Mouse (Mus musculus) kidney, postnatal 0 days (tissue): ENCODE measurements around the gene Mthfd1. TPM values are rescaled to one million over a fixed set of nuclear protein-coding genes. Genes with fewer than 3 reads are reported as not detected.

Experiments
- ATAC-seq: fragments of 200-750 bp; cut with Nextera tagmentation; replicated peaks from 2 replicates; pipeline ENCODE4 v1.8.0; 2017; ENCODE audit warnings: low read depth, moderate number of reproducible peaks, moderate TSS enrichment, moderate library complexity; ENCODE audit not compliant: low FRiP score
- DNase-seq: peaks from one replicate; pipeline ENCODE4 v3.0.0-alpha.2; 2016; ENCODE audit warnings: low spot score
- H3K27ac ChIP-seq: fragments of 300-500 bp; sonication (generic); 2 replicates; pipeline ENCODE4 v1.5.1; 2014; ENCODE audit warnings: mild to moderate bottlenecking
- H3K27me3 ChIP-seq: fragments of 300-500 bp; sonication (generic); 2 replicates; pipeline ENCODE4 v1.6.1; 2014; ENCODE audit warnings: low read length, mixed read lengths; ENCODE audit not compliant: insufficient read depth
- H3K36me3 ChIP-seq: fragments of 300-500 bp; sonication (generic); 2 replicates; pipeline ENCODE4 v1.6.1; 2014; ENCODE audit warnings: low read length, mixed read lengths; ENCODE audit not compliant: insufficient read depth
- H3K4me1 ChIP-seq: fragments of 300-500 bp; sonication (generic); replicated peaks from 2 replicates; pipeline ENCODE4 v1.6.1; 2014; ENCODE audit warnings: antibody characterized with exemption, low read length, mixed read lengths; ENCODE audit not compliant: insufficient read depth
- H3K4me2 ChIP-seq: fragments of 300-500 bp; sonication (generic); 2 replicates; pipeline ENCODE4 v1.6.1; 2014; ENCODE audit warnings: mild to moderate bottlenecking, low read length, moderate library complexity, mixed read lengths
- H3K4me3 ChIP-seq: fragments of 300-500 bp; sonication (generic); replicated peaks from 2 replicates; pipeline ENCODE4 v1.5.1; 2014; ENCODE audit warnings: low read depth, low read length
- H3K9ac ChIP-seq: fragments of 300-500 bp; sonication (generic); 2 replicates; pipeline ENCODE4 v1.6.1; 2014; ENCODE audit warnings: low read depth, low read length
- H3K9me3 ChIP-seq: fragments of 300-500 bp; sonication (generic); replicated peaks from 2 replicates; pipeline ENCODE4 v1.6.1; 2016; ENCODE audit warnings: low read length, inconsistent platforms, mixed read lengths
- CTCF ChIP-seq: IDR thresholded peaks from 2 replicates; pipeline ENCODE4 v1.5.1; 2016; ENCODE audit warnings: antibody characterized with exemption, low read depth, mild to moderate bottlenecking, moderate library complexity
- WGBS: fragments of 180-500 bp; shearing (Covaris S2); extraction: QIAGEN DNeasy Blood & Tissue Kit; methylation state at CpG from one replicate; pipeline ENCODE4 v1.1.7; 2014; 5-methylcytosine and 5-hydroxymethylcytosine counted together
- polyA plus RNA-seq: library from polyadenylated mRNA; unstranded; fragments of >200 nt; fragmentation: Nextera tagmentation; extraction: Ambion mirVana; gene quantifications from 2 replicates; pipeline ENCODE4 v1.2.1, GENCODE M21; 2015

Gene Mthfd1
- polyA plus RNA-seq, 1 experiment from 2014 or later, result 94.0 TPM

DNA sequence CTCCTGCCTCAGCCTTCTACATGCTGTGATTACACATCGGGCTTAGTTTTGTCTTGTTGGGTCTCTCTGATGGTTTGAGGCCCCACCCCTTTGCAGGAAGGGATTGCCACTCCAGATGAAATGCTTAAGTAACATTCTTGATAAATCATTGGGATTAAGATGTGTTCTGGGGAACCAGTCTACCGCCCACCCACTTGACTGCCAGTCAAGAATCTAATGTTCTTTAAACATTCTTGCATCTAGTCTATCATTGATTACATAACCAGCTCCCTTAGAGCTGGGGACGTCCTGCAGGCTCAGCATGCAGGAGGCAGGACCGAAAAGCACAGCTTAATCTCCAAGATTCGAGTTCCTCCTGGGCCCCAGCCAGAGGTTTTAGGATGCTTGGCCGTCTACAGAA, 23.1 kb downstream of the Mthfd1 start:
- WGBS, result 77% methylated on average over 6 of the region's 6 CpGs
- no peak for DNase-seq
- Histone ChIP-seq H3K4me2 (no peak overlapping the region), H3K4me1 (no peaks in the 10 kb centered on the region), H3K9ac (no peak overlapping the region), H3K27me3 (no peaks in the 10 kb centered on the region), H3K4me3 (no peak overlapping the region), H3K36me3 (peaks cover 12% of the 10 kb centered on the region), H3K9me3 (no peaks in the 10 kb centered on the region), H3K27ac (no peak overlapping the region)
- no peak for TF ChIP-seq CTCF
- no peak for ATAC-seq

DNA sequence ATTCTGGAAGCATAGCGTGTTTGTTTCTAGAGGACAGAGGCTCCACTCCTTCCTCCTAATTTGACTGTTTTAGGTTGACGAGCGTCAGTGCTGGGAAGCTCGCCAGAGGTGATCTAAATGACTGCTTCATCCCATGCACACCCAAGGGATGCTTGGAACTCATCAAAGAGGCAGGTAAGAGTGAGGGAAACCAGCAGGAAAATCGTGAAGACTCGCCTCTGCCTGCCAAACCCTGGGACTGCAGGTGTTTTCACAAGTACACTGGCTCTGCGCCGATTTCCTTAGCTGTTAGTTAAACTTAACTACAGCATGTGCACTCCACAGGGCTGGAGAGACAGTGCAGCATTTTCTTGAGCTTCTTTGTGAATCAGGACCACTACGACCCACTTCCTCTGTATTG, 25.5 kb downstream of the Mthfd1 start:
- ATAC-seq (no peak), DNase-seq (no peak)
- H3K9me3 ChIP-seq, result no peaks in the 10 kb centered on the region
- TF ChIP-seq CTCF, result no peak
- H3K4me3 ChIP-seq, result no peak overlapping the region
- no peaks in the 10 kb centered on the region for H3K27me3 ChIP-seq
- no peak overlapping the region for H3K27ac ChIP-seq
- 85% methylated on average over 9 of the region's 9 CpGs for WGBS
- no peak overlapping the region for H3K9ac ChIP-seq
- H3K4me2 ChIP-seq, result no peak overlapping the region
- no peaks in the 10 kb centered on the region for H3K4me1 ChIP-seq
- H3K36me3 ChIP-seq, result peaks cover 20% of the 10 kb centered on the region

DNA sequence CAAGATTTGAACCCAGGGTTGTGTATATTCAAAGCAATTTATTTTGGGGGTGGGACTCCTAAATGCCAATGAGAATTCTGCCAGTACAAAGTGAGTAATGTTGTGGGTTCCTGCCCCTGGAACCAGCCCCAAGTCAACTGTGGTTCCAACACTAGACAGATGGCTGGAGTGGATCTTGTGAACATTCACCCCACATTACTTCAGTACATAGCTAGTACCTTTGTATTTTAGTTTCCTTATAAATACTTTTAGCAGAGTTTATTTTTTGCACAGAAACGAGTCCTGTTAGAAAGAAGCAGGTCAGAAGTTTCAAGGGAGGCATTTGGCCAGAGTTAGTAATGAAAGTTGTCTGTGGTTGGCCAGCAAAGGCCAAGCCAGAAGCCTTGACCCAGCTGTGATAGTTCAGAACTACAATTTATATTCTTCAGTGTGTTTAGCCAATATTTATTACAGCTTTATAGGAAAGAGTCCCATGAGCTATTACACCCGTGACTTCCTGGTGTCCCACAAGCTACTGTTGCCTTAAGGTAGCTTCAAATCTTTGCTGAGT, 26.1 kb downstream of the Mthfd1 start:
- H3K36me3 ChIP-seq, result peaks cover 20% of the 10 kb centered on the region
- 87% methylated on average over 2 of the region's 2 CpGs for WGBS
- no peak overlapping the region for H3K4me3 ChIP-seq
- H3K9me3 ChIP-seq, result no peaks in the 10 kb centered on the region
- no peak for TF ChIP-seq CTCF
- ATAC-seq (no peak), DNase-seq (no peak)
- no peaks in the 10 kb centered on the region for H3K27me3 ChIP-seq
- H3K4me1 ChIP-seq, result no peaks in the 10 kb centered on the region
- no peak overlapping the region for H3K27ac ChIP-seq
- no peak overlapping the region for H3K4me2 ChIP-seq
- H3K9ac ChIP-seq, result no peak overlapping the region

DNA sequence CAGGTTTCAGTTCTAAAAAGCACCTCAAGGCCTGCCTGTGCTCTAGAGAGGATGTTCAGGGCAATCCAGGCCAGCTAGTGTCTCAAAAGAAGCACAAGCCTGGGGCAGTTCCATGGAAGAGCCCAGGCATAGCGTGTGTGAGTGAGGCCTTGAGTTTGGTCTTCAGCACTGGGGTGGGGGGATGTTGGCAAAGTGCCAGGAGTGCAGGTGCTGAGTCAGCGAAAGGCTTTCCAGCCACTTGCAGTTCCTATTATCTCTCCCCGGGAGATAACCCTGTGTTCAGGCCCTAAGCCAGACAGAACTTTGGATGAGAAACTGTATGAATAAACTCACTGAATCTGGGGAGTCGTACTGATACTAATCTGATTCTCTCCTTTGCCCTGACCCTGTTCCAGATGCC, 27.0 kb downstream of the Mthfd1 start:
- no peak overlapping the region for H3K27ac ChIP-seq
- no peak for DNase-seq
- TF ChIP-seq CTCF, result no peak
- no peak overlapping the region for H3K4me2 ChIP-seq
- no peaks in the 10 kb centered on the region for H3K4me1 ChIP-seq
- peaks cover 24% of the 10 kb centered on the region for H3K36me3 ChIP-seq
- no peak overlapping the region for H3K9ac ChIP-seq
- WGBS, result 59% methylated on average over 4 of the region's 4 CpGs
- no peak for ATAC-seq
- H3K4me3 ChIP-seq, result no peak overlapping the region
- no peaks in the 10 kb centered on the region for H3K9me3 ChIP-seq
- no peaks in the 10 kb centered on the region for H3K27me3 ChIP-seq

DNA sequence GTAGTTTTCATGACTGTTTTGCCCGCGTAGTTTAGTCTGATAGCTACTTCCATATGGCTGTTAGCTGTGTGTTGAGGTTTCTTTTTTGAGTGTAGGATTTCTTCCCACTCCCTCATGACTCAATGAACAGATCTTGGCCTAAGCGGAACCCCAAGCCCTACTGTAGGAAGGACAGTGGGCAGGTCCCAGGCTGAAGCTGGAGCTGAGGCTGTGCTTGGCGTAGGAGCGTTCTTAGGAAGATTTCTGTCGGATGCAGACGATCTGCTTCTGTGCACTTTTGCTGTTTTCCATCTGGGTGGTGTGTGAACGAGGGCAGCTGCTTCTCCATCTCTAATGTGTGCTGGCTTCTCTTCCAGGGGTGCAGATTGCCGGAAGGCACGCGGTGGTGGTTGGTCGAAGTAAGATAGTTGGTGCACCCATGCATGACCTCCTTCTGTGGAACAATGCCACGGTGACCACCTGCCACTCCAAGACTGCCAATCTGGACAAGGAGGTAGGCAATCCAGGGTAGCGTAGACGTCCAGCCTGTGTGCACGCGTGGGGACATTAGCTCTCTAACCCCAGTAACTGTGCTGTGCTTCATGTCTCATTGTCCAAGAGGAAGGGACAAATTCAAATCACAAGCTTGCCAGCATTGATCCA, 27.6 kb downstream of the Mthfd1 start:
- H3K9ac ChIP-seq, result no peak overlapping the region
- ATAC-seq (no peak), DNase-seq (no peak)
- H3K27me3 ChIP-seq, result no peaks in the 10 kb centered on the region
- TF ChIP-seq CTCF, result no peak
- no peak overlapping the region for H3K27ac ChIP-seq
- no peak overlapping the region for H3K4me2 ChIP-seq
- peaks cover 24% of the 10 kb centered on the region for H3K36me3 ChIP-seq
- 85% methylated on average over 17 of the region's 17 CpGs for WGBS
- H3K9me3 ChIP-seq, result no peaks in the 10 kb centered on the region
- H3K4me1 ChIP-seq, result no peaks in the 10 kb centered on the region
- H3K4me3 ChIP-seq, result no peak overlapping the region

DNA sequence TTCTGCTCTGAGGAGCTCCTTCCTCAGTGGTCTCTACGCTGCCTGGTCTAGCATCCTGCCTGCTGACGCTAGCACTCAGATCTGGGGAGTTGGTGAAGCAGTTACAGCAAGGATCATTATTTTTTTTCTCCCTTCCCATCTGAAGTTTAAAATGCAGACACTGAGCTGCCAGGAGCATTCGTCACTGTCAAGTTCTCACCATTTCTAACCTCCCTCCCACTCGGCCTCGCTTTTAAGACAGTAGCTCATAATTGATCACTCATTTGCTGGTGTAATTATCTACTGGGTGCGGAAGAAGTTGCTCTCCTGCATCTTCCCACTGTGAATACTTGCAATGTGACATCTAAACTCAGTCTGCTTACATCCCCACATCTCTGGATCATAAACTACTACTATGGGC, 30.3 kb downstream of the Mthfd1 start:
- peaks cover 36% of the 10 kb centered on the region for H3K36me3 ChIP-seq
- ATAC-seq (no peak), DNase-seq (no peak)
- no peaks in the 10 kb centered on the region for H3K27me3 ChIP-seq
- H3K9me3 ChIP-seq, result no peaks in the 10 kb centered on the region
- H3K9ac ChIP-seq, result no peak overlapping the region
- no peak overlapping the region for H3K4me2 ChIP-seq
- TF ChIP-seq CTCF, result no peak
- no peaks in the 10 kb centered on the region for H3K4me1 ChIP-seq
- WGBS, result 54% methylated on average over 6 of the region's 6 CpGs
- no peak overlapping the region for H3K27ac ChIP-seq
- no peak overlapping the region for H3K4me3 ChIP-seq

DNA sequence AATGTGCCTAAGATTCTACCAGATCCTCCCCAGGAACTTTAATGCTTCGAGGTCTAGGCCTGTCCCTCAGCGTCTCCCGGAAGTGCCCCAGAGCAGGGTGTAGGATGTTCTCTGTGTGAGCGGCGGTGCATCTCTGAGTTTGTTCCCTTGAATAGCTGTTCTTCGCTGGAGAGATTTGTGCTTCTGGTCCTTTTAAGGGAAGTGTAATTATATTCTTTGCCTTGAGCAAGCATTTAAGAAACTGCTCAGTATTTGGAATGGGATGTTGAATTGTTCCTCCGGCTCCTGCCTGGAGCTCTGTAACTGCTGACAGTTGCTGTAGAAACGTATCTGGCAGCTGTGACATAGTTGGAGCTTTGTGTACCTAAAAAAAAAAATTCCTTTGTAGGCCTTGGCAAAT, 32.9 kb downstream of the Mthfd1 start:
- TF ChIP-seq CTCF, result no peak

More for the DNA sequence above, 32.9 kb downstream of the Mthfd1 start:
- no peak overlapping the region for H3K4me2 ChIP-seq
- ATAC-seq, result no peak
- H3K9me3 ChIP-seq, result no peaks in the 10 kb centered on the region
- peaks cover 49% of the 10 kb centered on the region for H3K36me3 ChIP-seq
- no peak overlapping the region for H3K4me3 ChIP-seq
- no peak for DNase-seq
- H3K27me3 ChIP-seq, result no peaks in the 10 kb centered on the region
- 75% methylated on average over 8 of the region's 8 CpGs for WGBS
- no peak overlapping the region for H3K27ac ChIP-seq
- no peak overlapping the region for H3K9ac ChIP-seq
- H3K4me1 ChIP-seq, result no peaks in the 10 kb centered on the region
